Mouse (Mus musculus): ENCODE results near the gene Dnali1. TPM values are rescaled to one million over a fixed set of nuclear protein-coding genes. Genes with fewer than 3 reads are reported as not detected.

Gene Dnali1
- polyA plus RNA-seq, 1 experiment from 2014 or later: 0.56 TPM

GRCm38 (mm10) chr4:125017431-125017830 is 48.1 kb downstream of the Dnali1 start:
- Histone ChIP-seq H3K4me3 (no peak overlapping the region), H3K27ac (replicated peaks) (no peak overlapping the region), H3K36me3 (no peaks in the 10 kb centered on the region), H3K9me3 (replicated peaks) (no peaks in the 10 kb centered on the region), H3K27me3 (ENCODE audit: low read depth, poor library complexity, severe bottlenecking) (no peaks in the 10 kb centered on the region), H3K4me1 (no peaks in the 10 kb centered on the region)
- 86% methylated on average over 11 of the region's 11 CpGs for WGBS
- no peak for DNase-seq (ENCODE audit: low spot score)

- DNase-seq (ENCODE audit: low spot score): no peak
- no peaks in the 10 kb centered on the region for H3K27me3 ChIP-seq (ENCODE audit: low read depth, poor library complexity, severe bottlenecking)
- WGBS: 88% methylated on average over 10 of the region's 10 CpGs
- H3K27ac ChIP-seq (replicated peaks): no peak within 1 kb of the TSS
- no peaks in the 10 kb centered on the region for H3K4me1 ChIP-seq
- H3K9me3 ChIP-seq (replicated peaks): no peaks in the 10 kb centered on the region
- H3K36me3 ChIP-seq: no peaks in the 10 kb centered on the region
- H3K4me3 ChIP-seq: no peak within 1 kb of the TSS
Measured at GRCm38 (mm10) chr4:125015806-125016635, 49.5 kb downstream of the Dnali1 start, which contains the start of gene Gnl2. Gnl2 (plus strand) TSS chr4:125016585.

- H3K9me3 ChIP-seq (replicated peaks): no peaks in the 10 kb centered on the region
- 82% methylated on average over 8 of the region's 8 CpGs for WGBS
- no peaks in the 10 kb centered on the region for H3K36me3 ChIP-seq
- no peak for DNase-seq (ENCODE audit: low spot score)
- peaks cover 5% of the 10 kb centered on the region; the same call in 1 of the 2 replicates for H3K4me1 ChIP-seq
- peaks cover 27% of the 10 kb centered on the region for H3K27me3 ChIP-seq (ENCODE audit: low read depth, poor library complexity, severe bottlenecking)
- no peak overlapping the region for H3K4me3 ChIP-seq
- no peak overlapping the region for H3K27ac ChIP-seq (replicated peaks)
Measured at GRCm38 (mm10) chr4:125008712-125009111, 56.8 kb downstream of the Dnali1 start.

GRCm38 (mm10) chr4:125008220-125008619 is 57.3 kb downstream of the Dnali1 start:
- no peak overlapping the region for H3K4me3 ChIP-seq
- peaks cover 27% of the 10 kb centered on the region for H3K27me3 ChIP-seq (ENCODE audit: low read depth, poor library complexity, severe bottlenecking)
- H3K9me3 ChIP-seq (replicated peaks): no peaks in the 10 kb centered on the region
- H3K27ac ChIP-seq (replicated peaks): no peak overlapping the region
- no peaks in the 10 kb centered on the region for H3K36me3 ChIP-seq
- no peak for DNase-seq (ENCODE audit: low spot score)
- WGBS: 80% methylated on average over 6 of the region's 6 CpGs
- peaks cover 5% of the 10 kb centered on the region; the same call in 1 of the 2 replicates for H3K4me1 ChIP-seq

- no peak overlapping the region for H3K27ac ChIP-seq (replicated peaks)
- 60% methylated on average over 15 of the region's 15 CpGs for WGBS
- H3K4me3 ChIP-seq: no peak overlapping the region
- no peak for DNase-seq (ENCODE audit: low spot score)
- peaks cover 27% of the 10 kb centered on the region for H3K27me3 ChIP-seq (ENCODE audit: low read depth, poor library complexity, severe bottlenecking)
- no peaks in the 10 kb centered on the region for H3K36me3 ChIP-seq
- H3K9me3 ChIP-seq (replicated peaks): no peaks in the 10 kb centered on the region
- H3K4me1 ChIP-seq: peaks cover 5% of the 10 kb centered on the region; the same call in 1 of the 2 replicates
Measured at GRCm38 (mm10) chr4:125007460-125007859, 58.0 kb downstream of the Dnali1 start.

Other genes with a start within 250 kb of the Dnali1 start
- 40.0 and 44.0 TPM in 2 replicates for gene Yrdc, start 215.0 kb downstream of the Dnali1 start, polyA plus RNA-seq (2016; fragmentation: Nextera tagmentation; extraction: Ambion mirVana)
- gene 1110065P20Rik, start 214.5 kb downstream of the Dnali1 start, polyA plus RNA-seq (2016; fragmentation: Nextera tagmentation; extraction: Ambion mirVana): 51.5 and 52.2 TPM in 2 replicates
- 4.2 and 4.8 TPM in 2 replicates for gene Maneal, start 203.5 kb downstream of the Dnali1 start, polyA plus RNA-seq (2016; fragmentation: Nextera tagmentation; extraction: Ambion mirVana)
- gene Epha10, start 184.8 kb downstream of the Dnali1 start, polyA plus RNA-seq (2016; fragmentation: Nextera tagmentation; extraction: Ambion mirVana): 5.1 and 7.9 TPM in 2 replicates
- gene 9930104L06Rik, start 128.7 kb downstream of the Dnali1 start, polyA plus RNA-seq (2016; fragmentation: Nextera tagmentation; extraction: Ambion mirVana): 17.4 and 18.9 TPM in 2 replicates
- gene Cdca8, start 126.4 kb downstream of the Dnali1 start, polyA plus RNA-seq (2016; fragmentation: Nextera tagmentation; extraction: Ambion mirVana): 271 and 298 TPM in 2 replicates
- gene Rspo1, start 79.3 kb downstream of the Dnali1 start, polyA plus RNA-seq (2016; fragmentation: Nextera tagmentation; extraction: Ambion mirVana): 11.0 and 16.4 TPM in 2 replicates
- gene Gnl2, start 49.1 kb downstream of the Dnali1 start, polyA plus RNA-seq (2016; fragmentation: Nextera tagmentation; extraction: Ambion mirVana): 92.1 TPM in 2 replicates
- 31.4 and 32.3 TPM in 2 replicates for gene Snip1, start 969 bp upstream of the Dnali1 start, polyA plus RNA-seq (2016; fragmentation: Nextera tagmentation; extraction: Ambion mirVana)
- 86.3 and 88.2 TPM in 2 replicates for gene Meaf6, start 19.4 kb upstream of the Dnali1 start, polyA plus RNA-seq (2016; fragmentation: Nextera tagmentation; extraction: Ambion mirVana)
- 0.30 and 0.46 TPM in 2 replicates for gene Zc3h12a, start 62.1 kb upstream of the Dnali1 start, polyA plus RNA-seq (2016; fragmentation: Nextera tagmentation; extraction: Ambion mirVana)

Data from midbrain, embryonic 10.5 days (tissue).